Mouse (Mus musculus) embryonic facial prominence, embryonic 15.5 days (tissue): ENCODE data around the gene Fuca2. TPM values are rescaled to one million over a fixed set of nuclear protein-coding genes. Genes with fewer than 3 reads are reported as not detected.

Source experiments
- ATAC-seq: fragments of 200-750 bp; cut with Nextera tagmentation; 2 replicates; pipeline ENCODE4 v1.8.0; 2017; ENCODE audit warnings: low read depth, moderate TSS enrichment; ENCODE audit not compliant: insufficient number of reproducible peaks, low FRiP score, low TSS enrichment
- H3K27ac ChIP-seq: fragments of 300-500 bp; sonication (generic); replicated peaks from 2 replicates; pipeline ENCODE4 v1.5.1; 2015; ENCODE audit warnings: mild to moderate bottlenecking, inconsistent platforms
- H3K27me3 ChIP-seq: fragments of 300-500 bp; sonication (generic); 2 replicates; pipeline ENCODE4 v1.6.1; 2015; ENCODE audit warnings: inconsistent platforms
- H3K36me3 ChIP-seq: fragments of 300-500 bp; sonication (generic); 2 replicates; pipeline ENCODE4 v1.6.1; 2015; ENCODE audit warnings: mild to moderate bottlenecking, inconsistent platforms
- H3K4me1 ChIP-seq: fragments of 300-500 bp; sonication (generic); 2 replicates; pipeline ENCODE4 v1.6.1; 2015; ENCODE audit warnings: inconsistent platforms
- H3K4me2 ChIP-seq: fragments of 300-500 bp; sonication (generic); replicated peaks from 2 replicates; pipeline ENCODE4 v1.6.1; 2015; ENCODE audit warnings: mild to moderate bottlenecking, inconsistent platforms
- H3K4me3 ChIP-seq: fragments of 300-500 bp; sonication (generic); replicated peaks from 2 replicates; pipeline ENCODE4 v1.5.1; 2015; ENCODE audit warnings: mild to moderate bottlenecking, inconsistent platforms
- H3K9ac ChIP-seq: fragments of 300-500 bp; sonication (generic); 2 replicates; pipeline ENCODE4 v1.6.1; 2015; ENCODE audit warnings: inconsistent platforms
- H3K9me3 ChIP-seq: fragments of 300-500 bp; sonication (generic); replicated peaks from 2 replicates; pipeline ENCODE4 v1.6.1; 2016; ENCODE audit warnings: inconsistent platforms
- WGBS: fragments of 180-500 bp; shearing (Covaris S2); methylation state at CpG from one replicate; pipeline ENCODE4 v1.1.7; 2015; 5-methylcytosine and 5-hydroxymethylcytosine counted together
- polyA plus RNA-seq: library from polyadenylated mRNA; unstranded; fragments of >200 nt; fragmentation: Nextera tagmentation; extraction: Ambion mirVana; gene quantifications from 2 replicates; pipeline ENCODE4 v1.2.1, GENCODE M21; 2015

The Fuca2 gene
- polyA plus RNA-seq, 1 experiment from 2014 or later: 67.3 TPM

GRCm38 (mm10) chr10:13566393-13566792 lies 67.1 kb downstream of the Fuca2 start:
- WGBS: 49% methylated on average over 13 of the region's 13 CpGs
- H3K4me3 ChIP-seq: no peak overlapping the region
- H3K9me3 ChIP-seq: no peaks in the 10 kb centered on the region
- H3K4me1 ChIP-seq: peaks cover 15% of the 10 kb centered on the region
- H3K27me3 ChIP-seq: peaks cover 7% of the 10 kb centered on the region; the same call in 1 of the 2 replicates
- H3K9ac ChIP-seq: no peak overlapping the region
- no peak for ATAC-seq
- peaks cover 18% of the 10 kb centered on the region; the same call in 1 of the 2 replicates for H3K36me3 ChIP-seq
- no peak overlapping the region for H3K27ac ChIP-seq
- no peak overlapping the region for H3K4me2 ChIP-seq

Other genes with a start within 250 kb of the Fuca2 start
- 27.9 and 30.1 TPM in 2 replicates for gene Phactr2, start 25.1 kb upstream of the Fuca2 start, polyA plus RNA-seq
- gene Adat2, start 53.4 kb downstream of the Fuca2 start, polyA plus RNA-seq: 4.0 and 4.3 TPM in 2 replicates
- gene Pex3, start 53.6 kb downstream of the Fuca2 start, polyA plus RNA-seq: 27.2 and 32.8 TPM in 2 replicates